Mouse (Mus musculus) liver, postnatal 0 days (tissue): ENCODE results near the gene Gria1.

ENCODE experiments used
- CTCF ChIP-seq: sonication (generic); IDR thresholded peaks from 2 replicates; pipeline ENCODE4 v1.5.1; 2016; ENCODE audit warnings: antibody characterized with exemption, low read depth
- EP300 ChIP-seq: IDR thresholded peaks from 2 replicates; pipeline ENCODE4 v1.6.1; 2016; ENCODE audit warnings: antibody characterized with exemption, low read depth, mild to moderate bottlenecking

- TF ChIP-seq CTCF = no peak
- no peak for TF ChIP-seq EP300
Observed at GRCm38 (mm10) chr11:57298263-57298662, 287.1 kb downstream of the Gria1 start.
